ENCODE assay signal across 8 mouse cellular contexts in genomic region chr9:105554439-105554807, GRCm38 (mm10). TPM values are rescaled to one million over a fixed set of nuclear protein-coding genes. Genes with fewer than 3 reads are reported as not detected.
DNase-seq lines count a peak whose midpoint lies in the region; ATAC-seq and TF ChIP-seq lines count a peak whose summit lies in the region.
"Had no signal": no experiment of that assay in that cellular context is flagged by ENCODE, and none has a peak within 500 bp of the region (broad histone marks: within the 10 kb centered on the region; RNA-seq: fewer than 3 reads in every experiment).

No protein-coding gene starts in this region.

- no peak overlapping the region for H3K9ac ChIP-seq in kidney, postnatal 0 days (ENCODE audit: low read depth, low read length)
- peak overlapping the region; percentile 37; the same call in 1 of the 2 replicates for H3K9ac ChIP-seq in forebrain, embryonic 11.5 days (ENCODE audit: low read length)
- H3K9ac ChIP-seq in intestine, embryonic 15.5 days: no peak overlapping the region
- H3K9ac ChIP-seq in neural tube, embryonic 13.5 days: peak overlapping the region; percentile 57

- H3K4me3 ChIP-seq in kidney, postnatal 0 days (replicated peaks; ENCODE audit: low read depth, low read length): no peak overlapping the region
- no peak overlapping the region for H3K4me3 ChIP-seq in forebrain, embryonic 11.5 days (ENCODE audit: low read depth, low read length)
- H3K4me3 ChIP-seq in intestine, embryonic 15.5 days (replicated peaks): no peak overlapping the region
- H3K4me3 ChIP-seq in neural tube, embryonic 13.5 days: no peak overlapping the region

- 50% methylated on average over 7 of the region's 7 CpGs for WGBS in kidney, postnatal 0 days
- WGBS in forebrain, embryonic 11.5 days: 65% methylated on average over 7 of the region's 7 CpGs
- 42% methylated on average over 7 of the region's 7 CpGs for WGBS in intestine, embryonic 15.5 days
- 43% methylated on average over 7 of the region's 7 CpGs for WGBS in neural tube, embryonic 13.5 days

- no peak overlapping the region for H3K27ac ChIP-seq in kidney, postnatal 0 days
- H3K27ac ChIP-seq in forebrain, embryonic 11.5 days (ENCODE audit: low read depth, low read length): no peak overlapping the region
- H3K27ac ChIP-seq in intestine, embryonic 15.5 days: no peak overlapping the region
- H3K27ac ChIP-seq in neural tube, embryonic 13.5 days (replicated peaks): peak overlapping the region; percentile 84

- H3K36me3 ChIP-seq in kidney, postnatal 0 days (ENCODE audit: insufficient read depth, low read length): no peaks in the 10 kb centered on the region
- no peaks in the 10 kb centered on the region for H3K36me3 ChIP-seq in forebrain, embryonic 11.5 days (ENCODE audit: control insufficient read depth, insufficient read depth, low read length)
- no peaks in the 10 kb centered on the region for H3K36me3 ChIP-seq in intestine, embryonic 15.5 days
- no peaks in the 10 kb centered on the region for H3K36me3 ChIP-seq in neural tube, embryonic 13.5 days

- TF ChIP-seq CTCF in kidney, postnatal 0 days (IDR thresholded peaks at IDR 0.05; ENCODE audit: low read depth): no peak

- no peaks in the 10 kb centered on the region for H3K9me3 ChIP-seq in kidney, postnatal 0 days (replicated peaks; ENCODE audit: low read length)
- no peaks in the 10 kb centered on the region for H3K9me3 ChIP-seq in forebrain, embryonic 11.5 days (ENCODE audit: control insufficient read depth, low read length)
- no peaks in the 10 kb centered on the region for H3K9me3 ChIP-seq in intestine, embryonic 15.5 days
- H3K9me3 ChIP-seq in neural tube, embryonic 13.5 days: no peaks in the 10 kb centered on the region

- H3K4me2 ChIP-seq in kidney, postnatal 0 days (ENCODE audit: low read length): peak overlapping the region; percentile 34; the same call in 1 of the 2 replicates
- H3K4me2 ChIP-seq in forebrain, embryonic 11.5 days (ENCODE audit: low read depth, low read length, severe bottlenecking): peak overlapping the region; percentile 45; the same call in 1 of the 2 replicates
- peak overlapping the region; percentile 44 for H3K4me2 ChIP-seq in intestine, embryonic 15.5 days (replicated peaks)
- H3K4me2 ChIP-seq in neural tube, embryonic 13.5 days: peak overlapping the region; percentile 47

- no peak for DNase-seq in kidney, postnatal 0 days (ENCODE audit: low spot score)
- DNase-seq in kidney, postnatal 25 days: no peak
- DNase-seq in forebrain, embryonic 11.5 days (ENCODE audit: low spot score): no peak
- DNase-seq: gastrocnemius, postnatal 10 days had no signal

- H3K4me1 ChIP-seq in kidney, postnatal 0 days (replicated peaks; ENCODE audit: insufficient read depth, low read length): peaks cover 4% of the 10 kb centered on the region; the same call in 1 of the 2 replicates
- peaks cover 9% of the 10 kb centered on the region; the same call in 1 of the 2 replicates for H3K4me1 ChIP-seq in forebrain, embryonic 11.5 days (replicated peaks; ENCODE audit: control insufficient read depth, insufficient read depth, low read length)
- H3K4me1 ChIP-seq in intestine, embryonic 15.5 days (replicated peaks): peaks cover 27% of the 10 kb centered on the region; the same call in 1 of the 2 replicates
- peaks cover 40% of the 10 kb centered on the region for H3K4me1 ChIP-seq in neural tube, embryonic 13.5 days (replicated peaks)

- H3K27me3 ChIP-seq in kidney, postnatal 0 days (ENCODE audit: insufficient read depth, low read length): no peaks in the 10 kb centered on the region
- no peaks in the 10 kb centered on the region for H3K27me3 ChIP-seq in forebrain, embryonic 11.5 days (ENCODE audit: control insufficient read depth, insufficient read depth, low read length)
- H3K27me3 ChIP-seq in intestine, embryonic 15.5 days (replicated peaks): no peaks in the 10 kb centered on the region
- H3K27me3 ChIP-seq in neural tube, embryonic 13.5 days: no peaks in the 10 kb centered on the region

- ATAC-seq in kidney, postnatal 0 days (replicated peaks; ENCODE audit: low FRiP score, low read depth): no peak
- ATAC-seq in forebrain, embryonic 11.5 days (replicated peaks; ENCODE audit: low FRiP score): no peak
- no peak for ATAC-seq in intestine, embryonic 15.5 days
- ATAC-seq in neural tube, embryonic 13.5 days (ENCODE audit: low read depth): 0 out of 2 replicates have a peak, but pooled peaks have one; percentile 21
- ATAC-seq in inflammation-experienced regulatory T-cells, adult 6 months: no peak
- ATAC-seq in frontal cortex, adult (ENCODE audit: low TSS enrichment): no peak

RNA-seq across cellular contexts. Expression of gene Atp2c1, which starts 27.3 kb away (rescaled TPM):
- 56.0 and 56.3 TPM in 2 replicates for polyA plus RNA-seq in kidney, postnatal 0 days (2015; fragmentation: Nextera tagmentation; extraction: Ambion mirVana)
- 59.3 and 69.5 TPM in 2 replicates for polyA plus RNA-seq in forebrain, embryonic 11.5 days (2014; fragmentation: Nextera tagmentation; extraction: Ambion mirVana)
- polyA plus RNA-seq in intestine, embryonic 15.5 days (2015; fragmentation: Nextera tagmentation; extraction: Ambion mirVana): 47.0 and 57.0 TPM in 2 replicates
- polyA plus RNA-seq in neural tube, embryonic 13.5 days (2015; fragmentation: Nextera tagmentation; extraction: Ambion mirVana): 97.1 and 100 TPM in 2 replicates
- polyA plus RNA-seq in inflammation-experienced regulatory T-cells, adult 6 months (2017; shearing (Covaris generic)): 10 to 100 TPM; 13.2 to 22.7 (median 18.4) TPM

Comparison
In these comparisons a context has a peak if more than half of its experiments do, and no peak if none do; other contexts are left out.
1. H3K9ac ChIP-seq: peak in forebrain, embryonic 11.5 days (single experiment) and neural tube, embryonic 13.5 days (single experiment); none in kidney, postnatal 0 days (single experiment) and intestine, embryonic 15.5 days (single experiment).
2. Peak in every context shown above with its lines, with median percentiles within 50 percentile points of each other: H3K4me2 ChIP-seq.